Mouse (Mus musculus): ENCODE results near the gene Dtx1.
A peak's percentile ranks its signal among the peaks of the same experiment; 100 is the strongest.

DNA sequence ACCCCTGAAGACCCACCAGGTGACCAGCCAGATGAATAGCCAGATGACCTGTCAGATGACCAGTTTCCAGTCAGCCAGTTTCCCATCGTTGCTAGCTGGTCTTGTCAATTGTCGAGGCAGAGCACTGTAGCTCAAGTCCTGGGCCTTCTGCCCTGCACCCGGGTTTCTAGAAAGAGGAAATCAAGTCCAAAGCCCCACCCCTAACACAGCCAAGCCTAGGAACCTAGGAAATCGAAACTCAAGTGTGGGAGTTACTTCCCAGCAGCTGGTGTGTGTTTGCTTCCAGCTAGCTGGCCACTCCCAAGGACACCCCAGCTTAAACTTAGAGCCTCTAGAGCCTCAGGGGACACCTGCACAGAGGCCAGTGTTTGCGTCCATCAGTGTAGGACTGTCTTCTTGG lies 38.0 kb upstream of the Dtx1 start, which contains the start of gene Oas2:
- TF ChIP-seq NRF1 (IDR thresholded peaks at IDR 0.05; ENCODE audit: insufficient read depth, low read depth, low read length, poor library complexity, severe bottlenecking) (no peak), TCF12 (IDR thresholded peaks at IDR 0.05; ENCODE audit: low read depth, low read length) (no peak), EP300 (IDR thresholded peaks at IDR 0.05; ENCODE audit: low read depth in 1 of 2, low read length in 2 of 2) (no peak), MAFK (IDR thresholded peaks at IDR 0.05; ENCODE audit: borderline replicate concordance, low read depth, low read length) (no peak), NELFE (IDR thresholded peaks at IDR 0.05; ENCODE audit: low read depth, low read length) (peak; percentile 8; the same call in 1 of the 2 replicates)

Data from MEL (cell line).